Mouse (Mus musculus) B cell, adult 67 days (primary cell): ENCODE data around the gene Gm20547. TPM values are rescaled to one million over a fixed set of nuclear protein-coding genes. Genes with fewer than 3 reads are reported as not detected.

Source experiments
- total RNA-seq, 2 experiments: library from RNA; stranded (reverse); gene quantifications; 4 replicates each; pipeline ENCODE4 v1.2.4; 2023

The Gm20547 gene
- not detected for total RNA-seq

GRCm38 (mm10) chr17:34881683-34882310 lies at the start of gene Gm20547:
Gene Gm20547, minus strand, starts transcription at chr17:34882042.

GRCm38 (mm10) chr17:34931061-34931734 lies 49.4 kb upstream of the Gm20547 start, which contains the start of gene Neu1:
Gene Neu1, plus strand, starts transcription at chr17:34931253.

GRCm38 (mm10) chr17:34913930-34914665 lies 32.3 kb upstream of the Gm20547 start, which contains the start of gene Slc44a4:
Gene Slc44a4, plus strand, starts transcription at chr17:34914466.

GRCm38 (mm10) chr17:34898160-34898586 lies 16.3 kb upstream of the Gm20547 start, which contains the start of the genes C2 and Ehmt2:
Gene C2, minus strand, starts transcription at chr17:34898265.
Gene Ehmt2, plus strand, starts transcription at chr17:34898469.

DNA sequence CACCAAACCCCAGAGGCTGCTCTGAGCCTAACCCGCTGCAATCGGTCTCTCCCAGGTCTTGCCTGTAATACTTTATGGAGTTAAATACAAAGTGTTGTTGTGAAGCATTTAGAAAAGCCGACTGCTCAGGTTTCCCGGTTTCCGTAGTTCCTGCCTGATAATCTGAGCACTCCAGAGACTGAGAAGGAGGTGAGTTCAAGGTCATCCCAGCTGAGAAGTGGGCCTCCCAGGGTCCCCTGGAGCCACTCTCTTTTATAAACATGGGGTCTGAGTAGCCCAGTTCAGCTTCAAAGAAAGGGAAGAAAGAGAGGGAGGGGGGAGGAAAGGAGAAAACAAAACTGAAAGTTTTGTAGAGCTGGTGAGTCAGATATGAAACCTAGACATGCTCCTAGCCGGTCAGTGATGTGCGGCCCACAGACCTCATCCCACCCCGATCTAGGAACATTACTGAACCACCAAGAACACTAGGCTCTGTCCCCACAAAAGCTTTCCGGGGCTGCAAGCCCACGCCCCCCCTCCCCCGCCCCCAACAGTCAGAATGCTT lies 2.4 kb downstream of the Gm20547 start, which contains the start of gene Zbtb12:
TSS of gene Zbtb12 (plus strand) at position 148 of the 544 bp plus-strand sequence.

DNA sequence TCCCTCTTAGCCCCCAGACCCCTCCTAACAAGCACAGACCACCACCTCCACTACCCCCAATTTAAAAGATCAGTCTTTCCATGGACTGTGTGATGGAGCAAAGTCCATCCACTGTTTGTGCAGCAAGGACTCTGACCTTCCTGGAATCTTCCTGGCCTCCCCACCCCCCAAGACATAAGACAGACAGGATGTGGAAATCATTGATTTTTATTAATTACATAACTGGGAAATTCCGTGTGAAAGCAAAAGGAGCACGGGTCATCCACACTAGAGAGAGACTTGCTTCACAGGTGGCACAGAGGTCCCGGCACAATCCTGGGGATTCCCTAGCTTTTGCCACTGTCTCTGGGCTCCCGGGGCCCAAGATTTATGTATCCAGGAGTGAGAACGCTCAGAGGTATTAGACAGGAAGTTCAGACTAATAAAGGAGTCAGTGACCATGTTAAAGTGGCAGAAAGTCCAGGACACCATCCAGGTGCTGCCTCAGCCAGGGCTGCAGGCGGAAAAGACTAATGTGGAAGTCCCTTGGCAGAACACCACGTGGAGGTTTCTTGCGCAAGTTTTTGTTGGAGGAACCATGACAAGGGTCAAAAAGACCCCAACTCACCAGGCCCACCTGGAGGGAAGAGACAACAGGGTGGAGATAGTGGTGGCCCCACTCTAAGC lies 19.3 kb downstream of the Gm20547 start, which contains the start of gene Cfb:
TSS of gene Cfb (minus strand) at position 103 of the 666 bp plus-strand sequence.

DNA sequence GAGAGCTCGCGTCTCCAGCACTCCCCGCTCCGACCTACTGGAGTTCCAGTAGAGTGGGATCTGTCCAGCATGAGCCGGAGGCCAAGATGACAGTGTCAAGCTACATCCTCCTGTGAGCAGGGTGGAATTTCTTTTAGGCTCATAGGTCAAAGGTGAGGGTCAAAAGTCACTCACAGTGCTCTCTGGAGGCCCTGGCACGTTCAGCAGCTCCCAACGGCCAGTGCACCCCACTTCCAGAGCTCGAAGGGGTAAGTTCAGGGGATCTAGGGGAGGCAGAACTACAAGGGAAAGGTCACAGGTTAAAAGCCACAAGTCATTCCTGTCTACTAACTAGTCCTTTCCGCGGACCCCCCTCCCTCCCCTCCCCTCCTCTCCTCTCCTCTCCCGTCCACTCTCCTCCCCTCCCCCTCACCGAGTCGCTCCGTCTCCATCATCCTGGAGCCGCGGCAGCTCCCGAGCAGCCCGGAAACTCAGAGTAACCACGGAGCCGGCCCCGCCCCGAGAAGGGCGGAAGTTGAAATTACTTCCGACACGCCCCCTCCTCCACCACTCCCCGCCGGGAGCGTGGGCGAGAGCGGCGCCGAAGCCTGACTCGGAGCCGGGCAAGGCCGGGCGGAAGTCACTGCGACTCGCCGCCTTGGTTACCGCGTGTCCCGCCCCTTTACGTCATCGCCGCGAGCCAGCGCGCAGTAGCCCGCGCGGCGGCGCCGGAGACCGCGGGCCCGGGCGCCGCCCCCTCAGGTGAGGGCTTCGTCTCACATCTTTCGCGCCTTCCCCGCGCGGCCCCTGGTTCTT lies 31.9 kb downstream of the Gm20547 start, which contains the start of the genes Skiv2l and Nelfe:
TSS of gene Skiv2l (minus strand) at position 489 of the 795 bp plus-strand sequence.
TSS of gene Nelfe (plus strand) at position 670 of the 795 bp plus-strand sequence.

DNA sequence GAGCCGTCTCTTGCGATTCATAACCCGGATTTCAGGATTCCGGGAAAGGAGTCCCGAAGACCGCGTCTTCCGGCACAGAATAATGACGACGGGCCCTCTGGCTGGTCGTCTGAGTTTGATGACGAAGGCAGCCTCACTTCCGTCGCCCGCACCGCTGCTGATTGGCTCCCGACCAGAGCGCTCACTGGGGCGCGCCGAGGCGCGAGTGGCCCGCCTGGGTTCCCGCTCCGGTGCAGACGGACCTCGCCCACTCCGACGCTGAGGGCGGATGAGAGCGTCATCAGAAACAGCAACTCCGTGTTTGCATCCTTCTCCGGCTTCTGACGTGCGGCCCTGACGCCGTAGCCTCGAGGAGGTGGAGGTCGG lies 45.0 kb downstream of the Gm20547 start, which contains the start of the genes Stk19 and Dxo:
TSS of gene Stk19 (minus strand) at position 90 of the 366 bp plus-strand sequence.
TSS of gene Dxo (plus strand) at position 164 of the 366 bp plus-strand sequence.

Other genes starting within 250 kb of the Gm20547 start
- 1 to 10 TPM; 2.9 to 5.3 TPM for gene Fkbpl, start 237.3 kb downstream of the Gm20547 start, total RNA-seq
- 10 to 100 TPM; 81.4 to 84.7 TPM for gene Atf6b, start 234.9 kb downstream of the Gm20547 start, total RNA-seq
- gene Tnxb, start 211.5 kb downstream of the Gm20547 start, total RNA-seq = not detected
- gene C4b, start 138.2 kb downstream of the Gm20547 start, total RNA-seq = 1 to 10 TPM in 1 of 2 experiments, under 1 TPM in 1; 0.47 to 1.2 TPM
- not detected for gene Cyp21a1, start 77.5 kb downstream of the Gm20547 start, total RNA-seq
- 10 to 100 TPM; 57.8 to 67.8 TPM for gene Stk19, start 45.1 kb downstream of the Gm20547 start, total RNA-seq
- 10 to 100 TPM; 87.2 to 90.1 TPM for gene Dxo, start 45.0 kb downstream of the Gm20547 start, total RNA-seq
- gene Skiv2l, start 31.8 kb downstream of the Gm20547 start, total RNA-seq = 100 to 1,000 TPM; 106 to 113 TPM
- gene Nelfe, start 31.7 kb downstream of the Gm20547 start, total RNA-seq = 10 to 100 TPM; 32.7 to 37.8 TPM
- gene Cfb, start 19.5 kb downstream of the Gm20547 start, total RNA-seq = under 1 TPM in 1 of 2 experiments, not detected in 1; 0.41 TPM
- gene Zbtb12, start 2.6 kb downstream of the Gm20547 start, total RNA-seq = 10 to 100 TPM in 1 of 2 experiments, 1 to 10 TPM in 1; 9.4 to 13.1 TPM
- 1 to 10 TPM; 2.4 to 2.6 TPM for gene C2, start 16.2 kb upstream of the Gm20547 start, total RNA-seq
- 100 to 1,000 TPM; 169 to 178 TPM for gene Ehmt2, start 16.4 kb upstream of the Gm20547 start, total RNA-seq
- gene Slc44a4, start 32.4 kb upstream of the Gm20547 start, total RNA-seq = not detected
- gene Neu1, start 49.2 kb upstream of the Gm20547 start, total RNA-seq = 10 to 100 TPM; 64.3 to 86.9 TPM
- gene Hspa1b, start 77.2 kb upstream of the Gm20547 start, total RNA-seq = 100 to 1,000 TPM in 1 of 2 experiments, 1 to 10 TPM in 1; 9.1 to 108 TPM
- gene Gm20481, start 87.9 kb upstream of the Gm20547 start, total RNA-seq = not detected
- 10 to 100 TPM in 1 of 2 experiments, 1 to 10 TPM in 1; 3.8 to 37.9 TPM for gene Hspa1a, start 90.1 kb upstream of the Gm20547 start, total RNA-seq
- gene Hspa1l, start 90.7 kb upstream of the Gm20547 start, total RNA-seq = not detected
- gene Lsm2, start 99.8 kb upstream of the Gm20547 start, total RNA-seq = 10 to 100 TPM; 32.1 to 32.7 TPM
- 100 to 1,000 TPM; 290 to 310 TPM for gene Vars, start 118.9 kb upstream of the Gm20547 start, total RNA-seq
- gene Vwa7, start 134.5 kb upstream of the Gm20547 start, total RNA-seq = under 1 TPM; 0.50 to 0.75 TPM
- 1 to 10 TPM; 4.8 to 5.7 TPM for gene Sapcd1, start 146.0 kb upstream of the Gm20547 start, total RNA-seq
- 10 to 100 TPM in 1 of 2 experiments, 1 to 10 TPM in 1; 9.7 to 13.8 TPM for gene Msh5, start 164.7 kb upstream of the Gm20547 start, total RNA-seq
- 100 to 1,000 TPM; 210 to 218 TPM for gene Clic1, start 167.9 kb upstream of the Gm20547 start, total RNA-seq
- gene Ddah2, start 177.0 kb upstream of the Gm20547 start, total RNA-seq = 1 to 10 TPM; 3.4 to 5.2 TPM
- gene Ly6g6c, start 183.3 kb upstream of the Gm20547 start, total RNA-seq = not detected
- not detected for gene Mpig6b, start 184.1 kb upstream of the Gm20547 start, total RNA-seq
- not detected for gene Ly6g6e, start 194.9 kb upstream of the Gm20547 start, total RNA-seq
- not detected for gene Ly6g6d, start 196.0 kb upstream of the Gm20547 start, total RNA-seq
- gene Ly6g6f, start 203.6 kb upstream of the Gm20547 start, total RNA-seq = not detected
- gene Abhd16a, start 207.2 kb upstream of the Gm20547 start, total RNA-seq = 10 to 100 TPM; 71.6 to 74.8 TPM
- gene Ly6g5c, start 226.2 kb upstream of the Gm20547 start, total RNA-seq = not detected
- gene Ly6g5b, start 233.4 kb upstream of the Gm20547 start, total RNA-seq = 1 to 10 TPM; 1.5 to 1.7 TPM
- gene Gpank1, start 239.4 kb upstream of the Gm20547 start, total RNA-seq = 10 to 100 TPM; 31.1 to 34.0 TPM
- 100 to 1,000 TPM; 126 to 147 TPM for gene Csnk2b, start 240.0 kb upstream of the Gm20547 start, total RNA-seq
- 10 to 100 TPM; 16.6 to 25.1 TPM for gene D17H6S53E, start 244.3 kb upstream of the Gm20547 start, total RNA-seq